Mouse (Mus musculus) left cerebral cortex, adult 11 months (tissue): ENCODE measurements at regions not wholly inside any gene's neighbourhood (a gene's known extent, or its start where the extent isn't known, plus 50 kb on each side); places are given as distances from the start of the nearest gene placed in this dataset.
"Not testable (repeated sequence)": the region's sequence is repeated elsewhere in the genome, so short reads cannot be mapped to it uniquely, and the experiment has no call there.

Source experiments
- DNase-seq: peaks from one replicate; pipeline ENCODE4 v3.0.0; 2022; ENCODE audit warnings: low spot score

DNA sequence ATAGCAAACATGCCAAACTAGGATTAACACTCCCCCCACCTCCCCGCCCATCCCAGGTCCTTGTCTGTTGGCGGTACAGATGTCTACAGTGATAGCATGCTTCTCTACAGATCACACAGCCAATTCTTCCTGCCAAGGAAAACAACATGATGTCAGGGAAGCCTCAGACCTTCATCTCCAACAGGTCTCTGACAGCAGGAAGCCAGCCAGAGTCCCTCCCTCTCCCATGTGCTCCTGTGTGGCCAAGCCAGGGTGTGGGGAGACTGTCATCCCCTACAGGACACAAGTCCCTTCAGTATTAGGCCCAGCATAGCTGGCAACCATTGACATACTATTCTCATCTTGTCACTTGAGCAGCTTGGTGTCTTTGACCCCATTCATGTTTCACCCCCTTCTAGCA, 568.8 kb upstream of the Arid1b start:
- no peak for DNase-seq

DNA sequence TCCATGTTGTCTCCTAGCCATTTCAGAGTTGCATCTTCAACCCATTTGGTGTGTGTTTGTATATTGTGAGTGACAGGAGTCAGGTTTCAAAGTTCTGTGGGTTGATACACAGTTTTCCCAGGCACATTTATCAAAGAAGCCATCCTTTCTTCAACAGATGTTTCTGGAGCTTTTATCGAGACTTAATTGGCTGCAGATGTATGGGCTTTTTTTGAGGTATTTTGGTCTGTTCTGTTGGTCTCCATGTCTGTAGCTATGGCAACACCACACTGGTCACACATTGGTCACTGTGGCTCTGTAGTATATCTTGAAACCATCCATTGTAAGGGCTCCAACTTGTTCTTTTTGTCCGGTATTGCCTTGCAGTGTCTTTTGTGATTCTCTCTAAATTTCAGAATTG, 565.1 kb upstream of the Arid1b start:
- DNase-seq = no peak

DNA sequence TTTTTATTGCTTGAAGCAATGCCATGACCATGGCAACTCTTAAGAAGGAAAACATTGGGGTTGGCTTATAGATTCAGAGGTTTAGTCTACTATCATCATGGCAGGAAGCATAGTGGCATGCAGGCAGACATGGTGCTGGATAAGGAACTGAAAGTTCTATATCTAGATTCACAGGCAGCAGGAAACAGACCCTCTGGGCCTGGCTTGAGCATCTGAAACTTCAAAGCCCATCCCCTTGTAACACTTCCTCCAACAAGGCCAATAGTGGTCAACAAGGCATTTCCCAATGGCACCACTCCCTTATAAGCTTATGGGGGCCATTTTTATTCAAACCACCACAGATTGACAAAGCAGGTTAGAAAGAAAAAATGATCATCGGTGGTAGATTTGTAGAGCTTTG, 548.5 kb upstream of the Arid1b start:
- DNase-seq = no peak

DNA sequence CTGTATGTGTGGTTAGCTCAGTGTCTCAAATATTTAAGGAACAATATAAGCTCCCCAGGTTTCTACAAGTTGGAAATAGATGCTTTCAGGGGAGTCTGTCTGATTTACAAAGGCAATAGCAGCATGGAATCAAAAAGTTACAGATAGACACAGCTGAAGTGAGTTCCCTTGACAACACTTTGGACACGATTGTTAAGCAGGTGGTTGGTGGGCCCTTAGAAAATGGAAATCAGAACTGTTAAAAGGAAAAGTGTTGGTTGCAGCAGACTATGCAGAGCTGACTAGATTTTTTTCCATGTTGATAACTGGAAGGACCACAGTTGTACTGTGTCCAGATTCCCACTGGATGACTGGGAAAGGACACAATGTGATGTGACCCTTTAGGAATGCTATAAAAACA, 536.6 kb upstream of the Arid1b start:
- DNase-seq = no peak

DNA sequence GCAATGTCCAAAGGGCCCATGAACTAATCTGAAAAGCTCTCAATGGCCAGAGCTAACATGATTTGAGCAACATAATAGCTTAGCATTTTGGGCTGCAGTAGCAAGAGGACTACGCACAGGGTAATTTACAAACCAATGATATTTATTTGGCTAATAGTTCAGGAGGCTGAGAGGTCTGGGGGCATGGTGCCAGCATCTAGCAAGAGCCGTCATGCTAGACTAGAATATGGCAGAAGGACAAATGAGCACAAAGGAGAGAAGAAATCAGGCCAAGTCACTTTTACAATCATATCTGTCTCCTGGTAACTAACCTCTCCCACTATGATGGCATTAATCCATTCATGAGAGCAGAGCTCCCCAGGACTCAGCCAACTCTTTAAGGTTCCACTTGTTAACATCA, 532.6 kb upstream of the Arid1b start:
- DNase-seq = no peak

DNA sequence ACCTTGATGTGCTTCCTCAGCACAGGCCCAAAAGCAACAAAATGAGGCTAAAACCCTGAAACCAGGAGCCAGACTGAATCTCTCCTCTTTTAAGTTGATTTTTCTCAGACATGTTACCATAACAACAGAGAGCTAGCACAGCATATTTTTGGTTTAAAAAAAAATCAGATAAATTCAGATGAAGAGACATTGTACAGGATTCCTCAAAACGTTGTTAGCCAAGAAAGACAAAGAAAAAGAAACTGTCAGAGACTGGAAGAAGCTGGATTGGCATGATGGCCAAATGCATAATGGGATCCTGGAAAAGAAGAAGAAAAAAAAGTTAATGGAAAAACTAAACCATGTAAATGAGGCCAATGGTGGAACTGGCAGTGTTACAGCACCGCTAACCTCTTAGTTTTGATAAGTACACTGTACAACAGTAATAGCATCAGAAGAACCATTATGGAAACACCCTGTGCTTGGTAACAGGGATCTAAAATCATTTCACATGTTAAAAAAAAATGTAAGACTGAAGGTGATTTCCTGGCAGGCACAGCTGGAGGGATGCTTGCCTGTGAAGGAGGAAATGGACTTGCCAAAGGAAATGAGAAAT, 529.7 kb upstream of the Arid1b start:
- no peak for DNase-seq

DNA sequence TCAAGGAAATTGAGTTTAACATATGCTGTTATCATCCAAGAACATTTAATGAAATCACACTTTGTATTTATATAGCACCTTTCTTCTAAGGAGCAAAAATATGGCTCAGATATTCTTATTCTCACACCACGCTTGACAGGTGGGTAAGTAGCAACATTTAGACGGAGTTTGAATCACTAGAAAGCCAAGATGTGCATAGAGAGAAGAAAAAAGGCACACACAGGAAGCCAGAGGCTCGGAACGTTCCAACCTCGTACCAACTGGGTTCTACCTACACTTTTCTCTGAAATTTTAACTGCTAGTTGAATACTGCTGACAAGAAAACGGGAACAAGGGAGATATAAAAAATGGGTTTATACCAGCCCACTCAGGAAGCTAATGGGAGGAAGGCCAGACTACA, 528.4 kb upstream of the Arid1b start:
- peak; percentile 14 for DNase-seq

DNA sequence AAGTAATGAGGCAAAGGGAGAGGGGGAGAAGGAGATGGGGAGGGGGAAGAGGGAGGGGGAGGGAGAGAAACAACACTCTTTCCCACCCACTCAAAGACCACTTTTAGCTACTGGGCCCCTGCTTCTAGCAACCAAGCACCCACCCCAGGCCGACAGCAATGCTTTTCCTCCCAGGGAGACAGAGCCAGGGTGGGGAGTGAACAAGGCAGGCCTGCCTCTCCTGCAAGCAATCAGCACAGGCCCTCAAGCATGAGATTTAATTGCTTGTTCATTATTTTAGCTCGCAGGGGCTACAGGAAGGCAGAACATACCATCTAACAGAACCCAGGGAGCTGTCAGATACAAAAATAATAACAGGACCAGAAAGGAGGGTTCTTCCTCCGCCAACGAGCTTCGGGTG, 521.7 kb upstream of the Arid1b start:
- no peak for DNase-seq

DNA sequence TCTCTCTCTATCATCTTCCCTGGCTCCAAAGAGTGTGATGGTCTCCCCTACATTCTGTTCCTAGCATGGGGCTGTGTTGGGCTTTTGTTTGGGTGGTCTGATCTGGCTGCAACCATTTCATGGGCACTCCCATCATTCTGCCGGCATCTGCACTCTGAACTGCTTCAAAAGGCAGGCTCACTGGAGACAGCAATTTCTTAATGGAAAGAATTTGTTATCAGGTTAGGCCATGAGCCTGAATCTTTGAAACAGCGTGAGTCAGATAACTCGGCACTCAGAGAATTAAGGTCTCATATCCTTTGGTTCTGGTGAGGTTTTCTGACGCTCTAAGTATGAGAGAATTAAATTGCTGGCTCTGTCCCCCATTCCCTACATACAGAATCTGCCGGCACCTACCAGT, 519.8 kb upstream of the Arid1b start:
- no peak for DNase-seq

DNA sequence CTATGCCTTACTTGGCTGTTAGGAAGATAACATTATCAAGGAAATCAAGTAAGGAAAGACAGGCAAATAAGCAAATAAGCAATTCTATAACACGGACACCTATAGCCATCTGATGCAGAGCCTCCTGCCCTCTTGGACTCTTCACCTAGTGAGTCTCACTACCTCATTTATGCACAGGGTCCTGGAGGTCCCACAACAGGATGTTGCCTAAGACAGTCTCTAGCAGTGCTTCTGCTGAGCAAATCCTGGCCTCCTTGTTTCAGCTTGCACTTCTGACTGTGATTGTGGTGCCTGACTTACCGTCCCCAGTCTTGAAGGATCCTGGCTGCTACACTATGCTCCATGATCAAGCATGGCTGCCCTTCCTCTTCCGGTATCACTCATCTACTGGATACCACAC, 518.5 kb upstream of the Arid1b start:
- no peak for DNase-seq

DNA sequence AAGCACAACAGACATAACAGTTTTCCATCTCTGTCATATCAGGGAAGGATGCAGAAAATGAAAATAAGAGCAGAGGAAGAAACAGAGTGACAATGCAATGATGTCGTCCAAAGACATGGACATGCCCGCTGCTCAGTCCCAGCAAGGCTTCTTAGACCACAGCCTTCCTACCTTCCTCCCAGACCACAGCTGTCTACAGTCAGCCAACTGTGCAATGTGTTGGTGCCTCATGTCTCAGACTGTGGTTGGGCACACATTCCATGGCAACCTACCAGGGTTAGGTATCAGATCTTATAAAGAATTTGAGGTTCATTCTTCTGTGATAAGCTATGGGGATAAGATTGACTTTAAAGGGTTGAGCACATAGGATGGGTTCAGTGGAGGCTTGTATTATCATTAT, 499.7 kb upstream of the Arid1b start:
- no peak for DNase-seq

DNA sequence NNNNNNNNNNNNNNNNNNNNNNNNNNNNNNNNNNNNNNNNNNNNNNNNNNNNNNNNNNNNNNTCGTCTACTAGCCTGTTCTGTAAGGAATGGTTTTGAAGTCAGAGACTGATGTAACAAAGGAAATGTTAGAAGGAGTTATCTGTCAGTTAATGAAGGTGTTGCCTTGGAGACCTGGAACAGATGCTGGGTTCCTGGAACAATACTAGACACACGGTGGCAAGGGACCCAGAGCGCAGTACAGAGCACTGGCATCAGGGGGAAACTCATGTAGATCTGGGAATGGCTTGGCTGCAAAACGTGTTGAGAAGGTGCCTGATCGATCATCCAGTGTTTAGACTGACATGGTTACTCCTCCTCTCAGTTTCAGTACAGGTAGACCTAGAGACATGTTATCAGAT, 493.6 kb upstream of the Arid1b start:
- no peak for DNase-seq

DNA sequence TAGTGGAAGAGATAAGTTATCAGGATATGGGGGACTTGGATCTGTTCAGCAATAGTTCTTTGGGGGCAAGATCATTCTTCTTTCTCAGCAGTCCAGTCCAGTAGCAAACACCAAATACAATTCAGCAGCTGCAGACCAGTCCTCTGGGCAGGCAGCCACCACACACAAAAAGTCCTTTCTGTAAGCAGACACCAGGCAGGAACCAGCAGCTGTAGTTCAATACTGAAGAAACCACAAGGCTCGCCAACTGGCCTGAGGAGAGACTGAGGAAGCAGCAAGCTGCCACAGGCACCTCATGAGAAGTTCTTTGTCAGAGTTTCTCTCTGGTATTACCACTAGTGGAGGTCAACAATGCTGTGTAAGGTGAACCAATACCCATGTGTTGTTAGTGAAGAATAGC, 493.1 kb upstream of the Arid1b start:
- no peak for DNase-seq

DNA sequence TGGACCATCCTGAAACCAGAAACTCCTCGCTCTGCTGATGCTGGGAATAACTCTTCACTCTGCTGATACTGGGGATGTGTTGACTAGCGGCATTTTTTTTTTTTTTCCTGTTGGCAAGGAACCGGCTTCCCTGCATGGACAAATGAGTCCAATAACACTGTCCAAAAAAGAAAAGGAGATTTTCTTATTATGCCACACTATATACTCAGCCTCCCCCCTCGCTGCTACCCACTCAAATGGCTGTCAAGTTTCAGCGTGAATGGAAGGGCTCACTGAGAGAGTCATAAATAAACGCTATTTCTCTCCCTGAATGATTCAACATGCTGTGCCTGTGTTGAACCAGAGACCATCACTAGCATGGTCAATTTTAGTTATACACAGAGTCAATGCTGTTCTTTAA, 489.2 kb upstream of the Arid1b start:
- DNase-seq = no peak

DNA sequence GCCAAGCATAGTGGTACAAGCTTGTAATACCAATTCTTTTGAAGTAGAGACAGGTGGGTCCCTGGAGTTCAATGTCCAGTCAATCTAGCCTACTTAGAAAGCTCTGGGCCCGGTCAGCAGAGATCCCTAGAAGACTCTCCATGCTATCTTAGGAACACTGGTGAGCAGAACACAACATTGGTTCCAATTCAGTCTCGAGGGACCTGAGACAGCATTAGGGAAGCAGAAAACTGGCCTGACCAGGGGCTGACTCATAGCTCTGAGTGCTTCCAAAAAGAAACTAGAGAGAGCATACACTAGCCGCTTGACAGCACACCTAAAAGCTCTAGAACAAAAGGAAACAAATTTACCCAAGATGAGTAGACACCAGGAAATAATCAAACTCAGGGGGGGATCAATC, 484.6 kb upstream of the Arid1b start:
- no peak for DNase-seq

DNA sequence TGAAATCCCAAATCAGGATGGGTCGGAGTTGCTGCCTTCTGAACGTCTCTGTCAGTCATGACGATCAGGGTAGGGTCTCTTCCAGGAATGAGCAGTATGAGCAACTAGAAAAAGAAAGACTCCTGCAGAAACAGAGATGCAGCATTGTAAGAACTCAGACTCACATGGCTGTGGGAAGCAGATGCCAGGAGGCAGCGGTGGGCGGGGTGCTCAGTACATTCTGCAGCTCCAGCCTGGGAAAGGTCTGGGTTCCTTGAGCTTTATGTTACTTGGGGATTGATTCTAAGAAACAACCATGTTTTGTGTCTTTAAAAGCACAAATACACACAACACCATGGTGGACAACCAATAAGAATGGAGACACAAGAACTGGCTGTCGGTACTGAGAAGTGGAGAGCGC, 478.0 kb upstream of the Arid1b start:
- peak; percentile 66 for DNase-seq

DNA sequence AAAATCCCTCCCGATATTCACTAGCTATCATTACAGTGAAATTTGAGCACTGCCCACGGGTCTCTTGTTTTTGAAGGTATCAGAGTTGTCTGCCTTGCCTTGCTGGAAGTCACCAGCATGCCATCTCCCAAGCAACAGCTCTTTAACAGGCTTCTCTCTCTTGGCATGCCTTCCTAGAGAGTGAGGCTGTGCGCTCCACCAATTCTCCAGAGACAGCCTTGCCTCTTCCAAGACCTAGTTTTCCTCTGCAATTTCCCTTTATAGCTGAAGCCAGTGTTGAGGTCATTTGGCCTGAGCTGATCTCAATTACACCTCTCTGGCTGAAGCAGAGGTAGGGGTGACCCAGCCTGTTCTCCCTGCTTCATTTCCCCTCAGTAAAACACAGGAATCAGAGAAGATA, 477.3 kb upstream of the Arid1b start:
- no peak for DNase-seq

DNA sequence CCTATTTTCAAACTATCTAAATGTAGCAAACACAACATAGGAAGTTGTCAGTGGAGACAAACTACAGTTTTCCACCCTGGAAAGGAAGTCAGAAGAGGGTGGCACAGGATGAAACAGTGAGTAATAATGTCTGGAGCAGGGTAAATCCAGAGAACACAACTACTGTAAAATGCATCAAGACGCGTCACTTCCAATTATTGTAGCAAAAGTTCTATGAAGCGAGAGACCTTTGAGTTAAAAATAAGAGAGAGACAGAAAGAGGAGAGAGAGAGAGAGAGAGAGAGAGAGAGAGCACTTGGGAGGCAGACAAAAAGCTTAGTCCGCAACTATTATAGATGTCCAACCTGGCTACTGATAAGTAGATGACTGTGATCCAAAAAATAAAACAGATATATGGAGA, 473.1 kb upstream of the Arid1b start:
- no peak for DNase-seq

DNA sequence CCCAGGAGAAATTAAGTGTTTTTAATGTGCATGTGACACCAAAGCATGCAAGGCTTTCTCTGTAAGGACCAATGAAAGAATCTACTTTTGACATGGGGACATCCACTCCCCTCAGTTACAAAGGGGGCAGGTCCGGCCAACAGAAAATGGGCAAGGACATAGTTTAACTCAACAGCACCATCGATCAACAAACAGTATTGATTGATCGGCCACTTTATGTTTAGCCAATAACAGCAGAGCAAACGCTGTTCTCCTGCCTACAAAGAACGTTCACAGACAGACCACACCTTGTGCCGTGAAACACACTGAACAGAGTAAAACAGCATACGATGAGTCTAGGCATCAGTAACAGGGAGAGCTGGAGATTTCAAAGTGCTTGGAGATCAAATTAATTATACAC, 467.7 kb upstream of the Arid1b start:
- DNase-seq = no peak

DNA sequence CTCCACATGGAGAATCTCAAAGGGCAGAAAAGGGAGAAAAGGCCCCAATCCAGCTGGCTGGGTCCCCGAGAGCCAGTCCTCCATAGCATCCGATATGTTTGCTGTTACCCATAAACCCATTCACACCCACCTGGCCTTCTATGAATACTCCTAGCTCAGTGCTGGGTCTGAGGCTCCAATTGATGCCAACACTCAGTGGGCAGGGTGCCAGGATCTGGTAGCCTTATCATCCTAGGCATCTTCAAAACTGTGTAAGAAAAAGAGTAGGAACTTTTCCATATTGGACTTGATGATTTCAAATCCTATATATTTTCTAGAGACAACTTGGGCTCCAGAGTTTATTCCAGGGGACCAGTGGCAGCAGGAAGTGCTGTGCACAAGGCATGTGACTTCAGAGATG, 462.0 kb upstream of the Arid1b start:
- DNase-seq = no peak

DNA sequence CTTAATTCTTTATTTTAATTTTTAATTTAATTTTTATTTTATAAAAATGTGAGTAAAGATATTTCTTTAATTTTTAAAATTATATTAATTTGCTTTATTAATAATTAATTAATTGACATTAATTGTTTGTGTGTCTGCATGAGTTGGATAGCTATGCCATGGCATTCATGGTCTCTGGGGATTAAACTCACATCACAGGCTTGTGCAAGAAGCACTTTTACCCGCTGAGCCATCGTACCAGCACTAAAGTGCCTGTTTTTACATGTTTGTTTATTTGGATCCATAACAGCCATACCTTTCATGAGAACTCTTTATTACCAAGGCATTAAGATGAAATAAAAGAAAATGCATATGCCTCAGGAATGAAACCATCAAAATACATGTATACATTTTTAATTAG, 453.7 kb upstream of the Arid1b start:
- no peak for DNase-seq

DNA sequence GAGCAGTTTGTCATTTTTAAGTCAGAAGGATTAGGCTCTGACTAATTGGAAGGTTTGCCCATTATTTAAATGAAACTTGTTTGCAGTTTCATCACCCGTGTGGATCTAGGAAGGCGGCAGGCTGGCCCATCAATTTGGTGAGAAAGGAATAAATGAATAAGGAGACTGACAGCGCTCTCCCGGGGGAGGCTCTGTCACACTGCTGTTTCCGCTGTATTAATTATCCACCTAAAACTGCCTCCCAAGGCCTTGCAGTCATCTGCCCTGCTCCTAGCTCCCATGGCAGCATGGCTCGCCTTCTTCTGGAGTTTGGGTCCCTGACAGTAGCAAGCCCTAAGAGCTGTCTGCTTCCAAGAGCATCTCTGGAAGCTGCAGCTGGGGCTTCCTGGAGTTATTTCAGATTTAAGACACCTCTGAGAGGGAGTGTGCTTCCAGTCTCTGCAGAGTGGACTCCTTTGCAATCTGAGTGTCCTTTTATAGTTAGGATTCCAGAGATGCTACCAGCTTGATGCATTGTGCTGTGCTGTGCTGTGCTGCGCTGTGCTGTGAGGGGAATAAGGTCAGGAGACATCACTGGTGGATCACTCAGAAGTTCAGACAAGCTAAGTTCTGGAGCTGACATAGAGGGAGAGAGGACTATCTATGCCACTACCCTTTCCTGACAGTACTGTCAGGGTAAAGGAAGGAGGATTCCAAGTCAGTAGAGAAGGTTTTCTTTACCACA, 452.9 kb upstream of the Arid1b start:
- DNase-seq = no peak

DNA sequence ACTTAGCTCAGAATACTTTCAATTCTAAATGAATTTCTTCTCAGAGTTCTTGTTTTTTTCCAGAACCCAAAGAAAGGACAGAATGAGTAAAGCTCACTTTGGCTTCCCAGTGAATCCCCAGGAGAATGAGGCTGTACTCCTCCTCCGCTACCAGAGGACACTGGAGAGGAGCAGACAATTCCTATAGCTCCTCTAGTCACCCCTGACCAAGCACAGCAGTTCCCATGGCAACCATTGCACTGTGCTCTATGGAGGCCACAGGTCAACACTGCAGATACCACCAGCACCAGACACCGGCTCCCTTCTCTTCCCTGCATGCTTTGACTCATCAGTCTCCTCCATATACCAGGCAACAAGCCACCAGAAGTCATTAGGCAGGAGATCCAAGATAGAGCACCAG, 447.6 kb upstream of the Arid1b start:
- no peak for DNase-seq

DNA sequence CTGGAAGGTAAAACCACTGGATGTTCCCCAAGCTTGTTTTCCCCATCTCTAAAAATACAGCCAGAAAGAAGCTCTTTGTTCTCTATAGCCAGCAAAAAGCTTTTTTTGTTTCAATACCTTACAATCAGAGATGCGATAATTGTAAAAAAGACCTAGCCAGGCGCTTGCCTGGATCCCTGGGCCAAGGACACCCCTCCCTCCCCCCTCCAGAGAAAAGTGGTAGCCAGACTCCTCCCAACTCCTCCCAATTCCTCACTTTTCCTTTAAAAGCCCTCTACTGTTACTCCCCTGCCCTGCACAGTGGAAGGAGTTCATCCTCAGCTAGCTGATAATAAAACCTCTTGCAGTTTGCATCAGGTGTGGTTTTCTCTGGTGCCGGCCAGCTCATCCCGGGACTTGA, 441.1 kb upstream of the Arid1b start:
- DNase-seq = not testable (repeated sequence)
